In the genomic region with DNA sequence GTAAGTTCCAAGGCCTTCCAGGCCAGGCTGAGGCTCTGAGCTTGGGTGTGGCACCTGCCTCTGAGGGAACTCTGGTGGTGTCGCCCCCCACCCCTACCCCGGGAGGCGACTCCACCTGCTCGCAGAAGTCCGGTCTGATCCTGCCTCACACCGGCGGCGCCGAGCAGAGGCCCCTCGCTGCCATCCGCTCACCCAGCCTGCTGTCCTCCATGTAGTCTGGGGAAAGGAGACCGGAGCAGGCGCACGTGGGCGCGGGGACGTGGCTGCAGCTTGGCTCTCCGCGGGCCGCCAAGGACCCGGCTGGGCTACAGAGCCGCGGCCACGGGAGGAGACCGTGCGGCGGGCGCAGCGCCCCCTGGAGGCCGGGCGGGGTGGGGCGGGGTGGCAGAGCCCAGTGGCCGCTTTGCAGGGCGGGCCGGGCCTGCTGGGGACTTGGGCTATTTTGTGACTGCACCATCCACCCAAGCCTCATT, we compare ENCODE assay signal across 8 mouse cellular contexts. TPM values are rescaled to one million over a fixed set of nuclear protein-coding genes. Genes with fewer than 3 reads are reported as not detected.
DNase-seq lines count a peak whose midpoint lies in the region; ATAC-seq and TF ChIP-seq lines count a peak whose summit lies in the region.

No protein-coding gene starts in this region.

- 0 out of 2 replicates have a peak overlapping the region, but pooled peaks have one; percentile 32 for H3K9ac ChIP-seq in kidney, embryonic 16.5 days (replicated peaks; ENCODE audit: low read length)
- H3K9ac ChIP-seq in forebrain, embryonic 16.5 days (replicated peaks; ENCODE audit: low read depth, low read length) = no peak overlapping the region
- no peak overlapping the region for H3K9ac ChIP-seq in lung, embryonic 15.5 days

- no peak for DNase-seq in kidney, adult 9 months
- peak; percentile 56 for DNase-seq in adrenal gland, adult 2 months
- DNase-seq in induced T-regulatory cell, adult 2 months (ENCODE audit: low read depth) = peak; percentile 63
- DNase-seq in layer of hippocampus, adult 9-11 months = no peak

- no peaks in the 10 kb centered on the region for H3K36me3 ChIP-seq in kidney, embryonic 16.5 days (ENCODE audit: insufficient read depth, low read length)
- H3K36me3 ChIP-seq in forebrain, embryonic 16.5 days (ENCODE audit: control insufficient read depth, insufficient read depth) = no peaks in the 10 kb centered on the region
- H3K36me3 ChIP-seq in lung, embryonic 15.5 days = no peaks in the 10 kb centered on the region

- WGBS in kidney, embryonic 16.5 days = 1% methylated on average over 23 of the region's 35 CpGs
- under 1% methylated on average over 29 of the region's 35 CpGs for WGBS in forebrain, embryonic 16.5 days
- 1% methylated on average over 34 of the region's 35 CpGs for WGBS in lung, embryonic 15.5 days
- WGBS in olfactory bulb, adult 2 months = 4% methylated on average over 35 of the region's 35 CpGs

- peaks cover 85% of the 10 kb centered on the region for H3K27me3 ChIP-seq in kidney, embryonic 16.5 days (ENCODE audit: insufficient read depth, low read length)
- H3K27me3 ChIP-seq in forebrain, embryonic 16.5 days (replicated peaks; ENCODE audit: control insufficient read depth, insufficient read depth, low read length) = peaks cover 67% of the 10 kb centered on the region
- H3K27me3 ChIP-seq in lung, embryonic 15.5 days = peaks cover 98% of the 10 kb centered on the region

- no peaks in the 10 kb centered on the region for H3K9me3 ChIP-seq in kidney, embryonic 16.5 days (ENCODE audit: low read length)
- H3K9me3 ChIP-seq in forebrain, embryonic 16.5 days (ENCODE audit: control insufficient read depth, low read length) = no peaks in the 10 kb centered on the region
- H3K9me3 ChIP-seq in lung, embryonic 15.5 days = no peaks in the 10 kb centered on the region

- peak overlapping the region; percentile 40 for H3K4me3 ChIP-seq in kidney, embryonic 16.5 days (ENCODE audit: low read length)
- H3K4me3 ChIP-seq in forebrain, embryonic 16.5 days (replicated peaks; ENCODE audit: low read length) = peak overlapping the region; percentile 29
- peak overlapping the region; percentile 27 for H3K4me3 ChIP-seq in lung, embryonic 15.5 days
- 0 out of 2 replicates have a peak overlapping the region, but pooled peaks have one; percentile 23 for H3K4me3 ChIP-seq in olfactory bulb, adult 2 months (ENCODE audit: insufficient read depth, low read depth, low read length)

- H3K27ac ChIP-seq in kidney, embryonic 16.5 days (ENCODE audit: low read length) = no peak overlapping the region
- H3K27ac ChIP-seq in forebrain, embryonic 16.5 days (ENCODE audit: low read length) = no peak overlapping the region
- H3K27ac ChIP-seq in lung, embryonic 15.5 days = no peak overlapping the region
- H3K27ac ChIP-seq in olfactory bulb, adult 2 months (ENCODE audit: insufficient read depth, low read depth, low read length) = no peak overlapping the region

- TF ChIP-seq POLR2A in olfactory bulb, adult 2 months (IDR thresholded peaks at IDR 0.05; ENCODE audit: insufficient read depth, low read depth, low read length) = no peak

- ATAC-seq in kidney, embryonic 16.5 days (ENCODE audit: low FRiP score, low TSS enrichment) = peak; percentile 74
- ATAC-seq in forebrain, embryonic 16.5 days = peak; percentile 82
- ATAC-seq in lung, embryonic 15.5 days (ENCODE audit: borderline replicate concordance, extremely low read depth, low FRiP score, low TSS enrichment) = no peak; the same call in 1 of the 2 replicates

- peak; percentile 42; the same call in 1 of the 2 replicates for TF ChIP-seq CTCF in olfactory bulb, adult 2 months (IDR thresholded peaks at IDR 0.05; ENCODE audit: insufficient read depth, low read depth, low read length)

- peak overlapping the region; percentile 59 for H3K4me2 ChIP-seq in kidney, embryonic 16.5 days (replicated peaks; ENCODE audit: low read depth, low read length)
- H3K4me2 ChIP-seq in forebrain, embryonic 16.5 days (ENCODE audit: low read length) = peak overlapping the region; percentile 45
- H3K4me2 ChIP-seq in lung, embryonic 15.5 days = peak overlapping the region; percentile 54

- H3K4me1 ChIP-seq in kidney, embryonic 16.5 days (ENCODE audit: insufficient read depth, low read length) = peaks cover 6% of the 10 kb centered on the region; the same call in 1 of the 2 replicates
- peaks cover 10% of the 10 kb centered on the region for H3K4me1 ChIP-seq in forebrain, embryonic 16.5 days (replicated peaks; ENCODE audit: control insufficient read depth, insufficient read depth, low read length)
- peaks cover 6% of the 10 kb centered on the region for H3K4me1 ChIP-seq in lung, embryonic 15.5 days
- peaks cover 6% of the 10 kb centered on the region for H3K4me1 ChIP-seq in olfactory bulb, adult 2 months (ENCODE audit: control insufficient read depth, insufficient read depth, low read length)

RNA-seq across cellular contexts. Expression of a gene that starts 6.9 kb away (rescaled TPM):
- not detected in 2 replicates for polyA plus RNA-seq in kidney, embryonic 16.5 days (2015; fragmentation: Nextera tagmentation; extraction: Ambion mirVana)
- total RNA-seq in adrenal gland, adult 2 months (2021) = not detected
- not detected in 2 replicates for polyA plus RNA-seq in adrenal gland, adult 2 months (2012; rRNA removed)
- polyA plus RNA-seq in forebrain, embryonic 16.5 days (2015; fragmentation: Nextera tagmentation; extraction: Ambion mirVana) = 0.61 and 2.6 TPM in 2 replicates
- not detected in 2 replicates for polyA plus RNA-seq in lung, embryonic 15.5 days (2015; fragmentation: Nextera tagmentation; extraction: Ambion mirVana)
- polyA plus RNA-seq in olfactory bulb, adult 2 months (2012; ENCODE audit: insufficient read depth, insufficient read length, low replicate concordance, missing spikeins) = not detected in 2 replicates

Comparison
In these comparisons a context has a peak if more than half of its experiments do, and no peak if none do; other contexts are left out.
1. DNase-seq: peak in adrenal gland, adult 2 months (single experiment) and induced T-regulatory cell, adult 2 months (single experiment); none in kidney, adult 9 months (single experiment) and layer of hippocampus, adult 9-11 months (single experiment).
2. Peak in every context shown above with its lines, with median percentiles within 50 percentile points of each other: H3K4me2 ChIP-seq and H3K4me3 ChIP-seq.